Mouse (Mus musculus) layer of hippocampus, postnatal 36 days (tissue): ENCODE results near the gene Znrd1. TPM values are rescaled to one million over a fixed set of nuclear protein-coding genes. Genes with fewer than 3 reads are reported as not detected.

Experiments
- DNase-seq, 2 experiments: peaks; one replicate each; pipeline ENCODE4 v3.0.0; 2022
- total RNA-seq, 2 experiments: library from RNA; stranded (reverse); gene quantifications; 2 replicates each; pipeline ENCODE4 v1.2.3; 2021

Znrd1 gene
- total RNA-seq, 2 experiments from 2014 or later = 37.6 to 41.3 TPM

DNA sequence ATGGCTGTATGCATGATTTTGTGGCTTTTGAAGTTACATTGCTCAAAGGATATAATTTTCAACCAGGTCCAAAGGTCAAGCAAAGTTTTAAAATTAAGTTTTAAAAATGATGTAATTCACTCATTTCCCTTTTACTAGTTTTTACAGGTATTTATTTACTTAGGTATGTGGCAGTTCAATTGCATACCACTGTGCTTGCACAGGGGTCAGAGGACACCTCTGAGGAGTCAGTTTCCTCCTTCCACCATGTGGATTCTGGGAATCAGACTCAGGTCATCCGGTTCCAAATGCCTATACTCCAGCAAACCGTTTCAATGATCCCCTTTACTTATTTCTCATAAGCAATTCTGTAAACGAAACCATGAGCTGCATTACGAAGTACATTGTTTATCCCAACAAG lies 35.6 kb downstream of the Znrd1 start:
- DNase-seq = no peak

DNA sequence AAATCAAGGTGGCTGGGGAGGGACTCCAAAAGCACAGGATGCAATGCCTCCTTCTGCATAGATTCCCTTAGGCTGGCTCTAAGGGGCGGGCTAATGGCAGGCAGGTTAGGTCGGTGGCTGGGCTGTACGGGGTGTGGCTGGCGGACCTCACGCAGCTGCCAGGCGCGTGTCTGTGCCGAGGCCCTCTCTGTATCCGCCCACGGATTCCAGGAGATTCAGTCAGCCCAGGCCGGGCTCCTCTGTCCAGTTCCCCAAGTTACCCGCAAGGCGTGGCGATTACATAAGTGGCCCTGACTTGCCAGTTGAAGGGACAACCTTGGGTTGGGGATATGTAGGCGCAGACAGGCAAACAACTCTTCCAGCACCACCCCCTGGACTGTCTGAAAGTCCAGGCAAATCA lies 38.1 kb downstream of the Znrd1 start:
- DNase-seq = no peak

DNA sequence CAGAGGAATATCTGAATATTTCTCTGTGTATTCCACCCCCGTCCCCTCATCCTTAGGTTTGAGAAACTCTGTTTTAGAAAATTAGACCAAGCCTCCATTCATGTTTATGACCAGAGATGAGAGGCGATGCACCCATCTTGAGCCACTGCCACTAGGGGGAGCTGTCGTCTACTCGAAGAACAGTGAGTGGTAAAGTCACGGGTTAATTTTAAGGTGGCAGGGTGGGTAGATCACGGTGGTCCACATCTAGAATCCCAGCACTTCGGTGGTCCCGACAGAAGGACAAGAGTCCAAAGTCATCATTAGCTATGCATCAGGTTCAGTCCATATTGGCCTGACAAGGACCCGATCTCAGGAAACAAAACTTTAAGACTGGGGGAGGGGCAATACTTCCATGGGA lies 43.3 kb downstream of the Znrd1 start:
- peak; percentile 33 to 50 for DNase-seq

DNA sequence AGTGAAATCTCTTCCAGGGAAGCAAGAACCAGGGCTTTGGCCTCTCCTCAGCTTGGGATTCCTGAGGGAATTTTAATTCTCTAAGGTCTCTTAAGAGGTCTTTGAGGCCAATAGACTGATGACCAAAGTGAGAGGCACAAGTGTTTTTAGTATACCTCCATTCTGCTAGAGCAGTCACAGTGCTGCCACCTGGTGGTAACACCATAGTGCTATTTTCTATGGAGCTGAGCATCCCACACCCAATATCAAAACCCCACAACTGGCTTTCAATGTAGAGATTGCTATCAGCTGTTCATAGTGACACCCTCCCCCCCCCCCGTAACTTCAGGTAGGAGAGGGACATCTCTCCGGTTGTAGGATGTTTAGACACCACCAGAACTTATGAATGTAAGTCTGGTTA lies 44.3 kb downstream of the Znrd1 start:
- peak; percentile 42 to 70 for DNase-seq

DNA sequence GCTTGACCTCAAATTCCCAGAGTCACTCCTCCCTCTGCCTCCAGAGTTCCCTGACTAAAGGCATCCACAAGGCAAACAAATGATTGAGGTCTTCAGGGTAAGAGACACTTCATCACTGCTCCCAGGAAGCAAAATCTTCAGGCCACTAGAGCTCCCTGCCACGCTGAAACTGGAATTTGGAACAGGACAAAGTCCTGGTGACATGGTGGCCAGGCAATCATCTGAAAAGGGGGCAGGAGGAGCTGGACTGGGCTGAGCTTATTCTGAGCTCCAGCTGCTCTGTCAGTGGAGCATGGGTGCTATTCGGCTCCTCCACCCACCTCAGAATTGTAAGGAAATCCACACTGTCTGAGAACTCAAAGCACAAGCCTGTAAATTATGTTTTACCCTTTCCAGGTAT lies 46.3 kb downstream of the Znrd1 start:
- no peak for DNase-seq

DNA sequence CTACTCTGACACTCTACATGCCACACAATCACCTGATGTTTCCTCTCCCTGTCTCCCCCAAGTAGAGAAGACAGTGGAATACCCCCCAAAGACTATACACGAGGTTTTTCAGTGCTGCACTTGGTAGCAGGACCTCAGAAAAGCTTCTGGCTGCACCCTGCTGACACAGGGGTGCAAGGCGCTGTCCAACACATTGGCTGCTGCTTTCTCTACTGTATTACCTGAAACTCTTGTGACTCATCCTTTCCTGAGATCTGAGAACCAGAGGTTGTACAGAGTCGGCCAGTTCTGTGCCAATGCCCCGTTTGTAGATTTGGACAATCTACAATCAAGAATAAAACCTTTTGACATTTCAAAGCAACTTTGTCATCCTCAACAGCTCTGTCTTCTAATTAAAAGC lies 48.6 kb downstream of the Znrd1 start:
- no peak for DNase-seq

DNA sequence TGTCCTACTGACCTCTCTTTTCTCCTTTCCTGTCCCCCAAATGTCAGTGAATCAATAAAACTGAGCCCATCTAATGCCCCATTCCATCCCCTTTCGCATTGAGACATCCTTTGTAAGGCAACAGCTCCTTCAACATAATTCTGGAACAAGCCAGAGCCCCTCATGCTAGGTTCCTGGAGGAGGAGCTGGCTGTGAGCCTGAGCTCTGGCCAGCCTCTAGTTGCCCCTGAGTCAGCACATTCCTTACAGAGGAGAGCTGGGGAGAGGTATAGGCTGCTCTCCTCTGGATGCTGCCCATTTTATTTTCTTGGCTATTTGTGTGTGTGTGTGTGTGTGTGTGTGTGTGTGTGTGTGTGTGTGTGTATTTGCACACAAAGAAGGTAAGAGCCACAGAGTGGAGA lies 50.1 kb downstream of the Znrd1 start:
- DNase-seq = no peak

Other genes starting within 250 kb of the Znrd1 start
- gene H2-M10.5, start 185.6 kb downstream of the Znrd1 start, total RNA-seq = not detected
- gene H2-M10.6, start 146.4 kb downstream of the Znrd1 start, total RNA-seq = not detected
- gene Trim26, start 121.4 kb downstream of the Znrd1 start, total RNA-seq = 10 to 100 TPM; 15.9 to 20.3 TPM
- not detected for gene Trim15, start 91.3 kb downstream of the Znrd1 start, total RNA-seq
- not detected for gene Trim10, start 89.0 kb downstream of the Znrd1 start, total RNA-seq
- gene Trim40, start 68.4 kb downstream of the Znrd1 start, total RNA-seq = not detected
- gene Trim31, start 60.4 kb downstream of the Znrd1 start, total RNA-seq = not detected
- gene Rnf39, start 15.6 kb downstream of the Znrd1 start, total RNA-seq = 1 to 10 TPM; 4.4 to 7.3 TPM
- gene Ppp1r11, start 6.8 kb downstream of the Znrd1 start, total RNA-seq = 100 to 1,000 TPM; 132 to 138 TPM
- 1 to 10 TPM; 6.1 to 8.8 TPM for gene Znrd1as, start within 50 bp of the Znrd1 start, total RNA-seq
- not detected for gene 2410137M14Rik, start 22.7 kb upstream of the Znrd1 start, total RNA-seq
- 1 to 10 TPM in 1 of 2 experiments, under 1 TPM in 1; 1.00 to 1.1 TPM for gene H2-M5, start 31.0 kb upstream of the Znrd1 start, total RNA-seq
- gene Zfp57, start 42.6 kb upstream of the Znrd1 start, total RNA-seq = 10 to 100 TPM; 15.9 to 18.1 TPM
- gene Mog, start 64.8 kb upstream of the Znrd1 start, total RNA-seq = 10 to 100 TPM; 67.6 to 72.6 TPM
- 100 to 1,000 TPM; 688 to 703 TPM for gene Gabbr1, start 87.4 kb upstream of the Znrd1 start, total RNA-seq
- not detected for gene Olfr90, start 129.9 kb upstream of the Znrd1 start, total RNA-seq
- not detected for gene Olfr91, start 139.7 kb upstream of the Znrd1 start, total RNA-seq
- gene Olfr92, start 161.5 kb upstream of the Znrd1 start, total RNA-seq = not detected
- gene Olfr93, start 202.9 kb upstream of the Znrd1 start, total RNA-seq = not detected
- not detected for gene Ubd, start 235.3 kb upstream of the Znrd1 start, total RNA-seq
- gene Olfr94, start 242.4 kb upstream of the Znrd1 start, total RNA-seq = not detected